Mouse (Mus musculus) myocyte (in vitro differentiated cells): Measurements from ENCODE around the gene Tab3.

Source experiments
- CEBPB ChIP-seq: IDR thresholded peaks from 2 replicates; pipeline ENCODE4 v1.6.1; 2011; ENCODE audit warnings: mild to moderate bottlenecking, moderate library complexity; ENCODE audit not compliant: poor library complexity, insufficient read depth, severe bottlenecking
- E2F4 ChIP-seq: IDR thresholded peaks from one replicate; pipeline ENCODE4 v1.6.1; 2011; ENCODE audit warnings: mild to moderate bottlenecking, control low read depth, moderate library complexity; ENCODE audit not compliant: insufficient read depth
- MAX ChIP-seq: IDR thresholded peaks from one replicate; pipeline ENCODE4 v1.6.1; 2011; ENCODE audit warnings: low read depth, mild to moderate bottlenecking, control low read depth
- MYOD1 ChIP-seq, 3 experiments: IDR thresholded peaks; one replicate each; pipeline ENCODE4 v1.6.1; 2011; ENCODE audit warnings: control low read depth in 2 of 3, low read depth in 2 of 3, mild to moderate bottlenecking in 2 of 3, moderate library complexity in 1 of 3; ENCODE audit not compliant: insufficient read length in 2 of 3, control insufficient read depth in 1 of 3
- MYOG ChIP-seq, 3 experiments: IDR thresholded peaks; one replicate each; pipeline ENCODE4 v1.6.1; 2011; ENCODE audit warnings: control low read depth in 2 of 3, low read depth in 2 of 3, mild to moderate bottlenecking in 2 of 3; ENCODE audit not compliant: insufficient read length in 2 of 3, control insufficient read depth in 1 of 3, insufficient read depth in 1 of 3
- POLR2A ChIP-seq: IDR thresholded peaks from one replicate; pipeline ENCODE4 v1.6.1; 2011; ENCODE audit warnings: low read depth, mild to moderate bottlenecking, control low read depth, moderate library complexity; ENCODE audit not compliant: insufficient read length
- POLR2AphosphoS2 ChIP-seq: IDR thresholded peaks from one replicate; pipeline ENCODE4 v1.6.1; 2011; ENCODE audit warnings: low read depth, control low read depth; ENCODE audit not compliant: insufficient read length
- REST ChIP-seq: IDR thresholded peaks from one replicate; pipeline ENCODE4 v1.6.1; 2011; ENCODE audit warnings: mild to moderate bottlenecking, control low read depth, moderate library complexity; ENCODE audit not compliant: insufficient read depth, insufficient read length
- SRF ChIP-seq: IDR thresholded peaks from one replicate; pipeline ENCODE4 v1.6.1; 2011; ENCODE audit warnings: low read depth; ENCODE audit not compliant: control insufficient read depth, insufficient read length
- TCF12 ChIP-seq: IDR thresholded peaks from one replicate; pipeline ENCODE4 v1.6.1; 2011; ENCODE audit warnings: mild to moderate bottlenecking, control low read depth; ENCODE audit not compliant: poor library complexity, insufficient read depth, severe bottlenecking
- TCF3 ChIP-seq: IDR thresholded peaks from one replicate; pipeline ENCODE4 v1.6.1; 2011; ENCODE audit warnings: low read depth, control low read depth; ENCODE audit not compliant: insufficient read length
- USF1 ChIP-seq: IDR thresholded peaks from one replicate; pipeline ENCODE4 v1.6.1; 2011; ENCODE audit warnings: low read depth, mild to moderate bottlenecking, control low read depth, moderate library complexity

GRCm38 (mm10) chrX:85566256-85566655 is 7.6 kb upstream of the Tab3 start:
- TF ChIP-seq CEBPB (no peak), POLR2A (no peak), MYOD1 (IDR thresholded peaks at IDR 0.05; ENCODE audit: control insufficient read depth in 1 of 3, insufficient read length in 2 of 3, low read depth in 2 of 3) (no peak), E2F4 (no peak), USF1 (no peak), POLR2AphosphoS2 (no peak), TCF12 (no peak), TCF3 (no peak), MAX (no peak), SRF (no peak), REST (no peak), MYOG (IDR thresholded peaks at IDR 0.05; ENCODE audit: control insufficient read depth in 1 of 3, insufficient read depth in 1 of 3, insufficient read length in 2 of 3, low read depth in 2 of 3) (no peak)
